Mouse (Mus musculus) spleen, adult 10 weeks (tissue): ENCODE measurements around the gene Hspa1a. TPM values are rescaled to one million over a fixed set of nuclear protein-coding genes. Genes with fewer than 3 reads are reported as not detected.

Experiments used
- polyA plus RNA-seq: library from polyadenylated mRNA; stranded (reverse); fragments of 350-450 nt; fragmentation: Illumina TruSeq; extraction: RNeasy Lipid Tissue Mini Kit (QIAGEN cat#74804); gene quantifications from one replicate; pipeline ENCODE4 v1.2.3, GENCODE M21; 2015; ENCODE audit warnings: low replicate concordance; ENCODE audit not compliant: insufficient read depth

Gene Hspa1a
- 0.52 TPM for polyA plus RNA-seq

GRCm38 (mm10) chr17:34972069-34972749, at the start of gene Hspa1a, which contains the start of gene Hspa1l:
Gene Hspa1a, minus strand, starts transcription at chr17:34972156.
Gene Hspa1l, plus strand, starts transcription at chr17:34972703.

GRCm38 (mm10) chr17:35016376-35016775, 44.4 kb upstream of the Hspa1a start, which contains the start of gene Vwa7:
Gene Vwa7, plus strand, starts transcription at chr17:35016579.

GRCm38 (mm10) chr17:35000717-35001451, 28.9 kb upstream of the Hspa1a start, which contains the start of gene Vars:
Gene Vars, plus strand, starts transcription at chr17:35000987.

DNA sequence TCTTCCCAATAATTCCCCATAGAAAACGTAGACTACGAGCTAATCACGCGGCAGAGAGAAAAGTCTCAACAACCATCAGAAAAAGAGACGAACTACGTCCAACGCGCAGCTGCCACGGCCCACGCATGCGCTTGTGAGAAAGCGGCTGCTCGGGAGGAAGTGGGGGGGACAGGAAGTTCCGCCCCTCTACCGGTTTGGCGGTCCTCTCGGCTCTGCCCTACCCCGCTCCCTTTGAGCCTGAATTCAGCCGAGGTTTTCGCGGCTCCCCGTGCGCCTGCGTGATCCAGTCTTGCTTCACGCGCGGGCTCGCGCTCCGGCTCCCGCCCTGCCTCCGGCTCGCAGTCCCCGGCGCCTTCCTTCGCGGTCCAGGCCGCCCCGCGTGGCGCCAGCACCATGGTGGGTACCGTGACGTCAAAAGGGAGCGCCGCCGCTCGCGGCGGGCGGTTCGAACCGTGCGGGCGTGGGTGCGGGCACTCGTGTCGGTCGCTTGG, 9.8 kb upstream of the Hspa1a start, which contains the start of gene Lsm2:
TSS of gene Lsm2 (plus strand) at position 173 of the 491 bp plus-strand sequence.

GRCm38 (mm10) chr17:34969822-34970221, 2.1 kb downstream of the Hspa1a start, which contains the start of gene Gm20481:
Gene Gm20481, plus strand, starts transcription at chr17:34969912.

DNA sequence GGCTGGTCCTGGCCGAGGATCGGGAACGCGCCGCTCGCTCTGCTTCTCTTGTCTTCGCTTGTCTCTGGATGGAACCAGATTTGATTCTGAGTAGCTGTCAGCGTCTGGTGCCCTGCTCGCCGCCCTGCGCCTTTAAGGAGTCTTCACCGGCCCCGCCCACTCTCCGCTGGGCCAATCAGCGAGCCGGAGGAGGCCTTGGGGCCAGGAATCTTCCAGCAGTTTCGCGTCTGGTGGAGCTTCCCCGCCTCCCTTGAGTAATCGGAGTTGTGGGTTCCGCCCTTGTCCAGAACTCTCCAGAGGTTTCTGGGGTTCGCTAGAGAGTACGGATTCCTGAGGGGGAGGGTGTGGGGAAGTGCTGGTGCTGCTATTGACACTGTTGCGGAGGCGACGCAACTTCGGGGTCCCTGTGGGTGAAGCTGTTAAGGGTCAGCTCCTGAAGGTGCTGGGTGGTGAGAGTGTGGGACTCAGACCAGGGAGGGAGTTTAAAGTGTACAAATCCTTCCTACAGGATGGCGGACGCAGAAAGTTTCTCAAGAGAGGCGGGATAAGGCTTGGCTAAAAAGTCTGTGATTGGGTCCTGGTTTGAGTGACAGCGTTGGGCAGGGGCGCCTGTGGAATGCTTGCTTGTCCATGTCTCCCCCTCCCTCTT, 12.7 kb downstream of the Hspa1a start, which contains the start of gene Hspa1b:
TSS of gene Hspa1b (minus strand) at position 109 of the 649 bp plus-strand sequence.

DNA sequence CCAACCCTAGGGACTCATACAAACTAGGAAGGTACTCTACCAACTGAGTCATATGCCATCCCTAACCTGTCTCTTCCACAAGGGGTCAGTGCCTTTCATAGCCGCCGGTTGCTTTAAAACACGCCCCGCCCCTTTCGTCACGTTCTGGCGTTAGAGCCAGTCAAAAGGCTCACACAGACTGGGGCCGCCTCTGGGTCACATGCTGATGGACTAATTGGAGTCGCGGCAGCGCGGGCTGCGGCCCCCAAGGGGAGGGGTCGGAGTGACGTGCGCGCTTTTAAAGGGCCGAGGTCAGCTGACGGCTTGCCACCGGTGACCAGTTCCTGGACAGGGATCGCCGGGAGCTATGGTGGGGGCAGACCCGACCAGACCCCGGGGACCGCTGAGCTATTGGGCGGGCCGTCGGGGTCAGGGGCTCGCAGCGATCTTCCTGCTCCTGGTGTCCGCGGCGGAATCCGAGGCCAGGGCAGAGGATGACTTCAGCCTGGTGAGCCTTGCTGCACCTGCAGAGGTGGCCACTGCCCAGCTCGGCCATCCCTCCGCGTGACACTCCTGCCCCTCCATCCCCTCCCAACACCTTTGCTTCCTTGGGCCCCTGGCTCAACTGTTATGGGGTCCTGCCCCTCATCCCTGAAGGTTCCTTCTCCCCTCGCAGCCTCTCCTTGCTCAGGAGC, 40.8 kb downstream of the Hspa1a start, which contains the start of gene Neu1:
TSS of gene Neu1 (plus strand) at position 193 of the 674 bp plus-strand sequence.

Other genes with a start within 250 kb of the Hspa1a start
- gene C4b, start 228.3 kb downstream of the Hspa1a start, polyA plus RNA-seq: 87.9 TPM
- 1.4 TPM for gene Cyp21a1, start 167.6 kb downstream of the Hspa1a start, polyA plus RNA-seq
- gene Stk19, start 135.2 kb downstream of the Hspa1a start, polyA plus RNA-seq: 32.1 TPM
- gene Dxo, start 135.1 kb downstream of the Hspa1a start, polyA plus RNA-seq: 22.4 TPM
- 31.3 TPM for gene Skiv2l, start 121.9 kb downstream of the Hspa1a start, polyA plus RNA-seq
- 16.3 TPM for gene Nelfe, start 121.8 kb downstream of the Hspa1a start, polyA plus RNA-seq
- 101 TPM for gene Cfb, start 109.6 kb downstream of the Hspa1a start, polyA plus RNA-seq
- 3.5 TPM for gene Zbtb12, start 92.7 kb downstream of the Hspa1a start, polyA plus RNA-seq
- gene Gm20547, start 90.1 kb downstream of the Hspa1a start, polyA plus RNA-seq: not detected
- gene C2, start 73.9 kb downstream of the Hspa1a start, polyA plus RNA-seq: 38.7 TPM
- 55.6 TPM for gene Ehmt2, start 73.7 kb downstream of the Hspa1a start, polyA plus RNA-seq
- not detected for gene Slc44a4, start 57.7 kb downstream of the Hspa1a start, polyA plus RNA-seq
- gene Neu1, start 40.9 kb downstream of the Hspa1a start, polyA plus RNA-seq: 21.7 TPM
- 1.2 TPM for gene Hspa1b, start 12.9 kb downstream of the Hspa1a start, polyA plus RNA-seq
- not detected for gene Gm20481, start 2.2 kb downstream of the Hspa1a start, polyA plus RNA-seq
- not detected for gene Hspa1l, start 547 bp upstream of the Hspa1a start, polyA plus RNA-seq
- 45.5 TPM for gene Lsm2, start 9.7 kb upstream of the Hspa1a start, polyA plus RNA-seq
- 100 TPM for gene Vars, start 28.8 kb upstream of the Hspa1a start, polyA plus RNA-seq
- gene Vwa7, start 44.4 kb upstream of the Hspa1a start, polyA plus RNA-seq: 0.54 TPM
- gene Sapcd1, start 55.9 kb upstream of the Hspa1a start, polyA plus RNA-seq: 2.6 TPM
- gene Msh5, start 74.6 kb upstream of the Hspa1a start, polyA plus RNA-seq: 6.1 TPM
- gene Clic1, start 77.8 kb upstream of the Hspa1a start, polyA plus RNA-seq: 228 TPM
- gene Ddah2, start 86.9 kb upstream of the Hspa1a start, polyA plus RNA-seq: 3.2 TPM
- gene Ly6g6c, start 93.2 kb upstream of the Hspa1a start, polyA plus RNA-seq: 0.26 TPM
- gene Mpig6b, start 94.0 kb upstream of the Hspa1a start, polyA plus RNA-seq: 2.5 TPM
- gene Ly6g6e, start 104.7 kb upstream of the Hspa1a start, polyA plus RNA-seq: not detected
- not detected for gene Ly6g6d, start 105.9 kb upstream of the Hspa1a start, polyA plus RNA-seq
- 0.93 TPM for gene Ly6g6f, start 113.5 kb upstream of the Hspa1a start, polyA plus RNA-seq
- gene Abhd16a, start 117.1 kb upstream of the Hspa1a start, polyA plus RNA-seq: 19.7 TPM
- gene Ly6g5c, start 136.1 kb upstream of the Hspa1a start, polyA plus RNA-seq: not detected
- 1.6 TPM for gene Ly6g5b, start 143.3 kb upstream of the Hspa1a start, polyA plus RNA-seq
- 24.2 TPM for gene Gpank1, start 149.3 kb upstream of the Hspa1a start, polyA plus RNA-seq
- gene Csnk2b, start 149.9 kb upstream of the Hspa1a start, polyA plus RNA-seq: 133 TPM
- 15.5 TPM for gene D17H6S53E, start 154.2 kb upstream of the Hspa1a start, polyA plus RNA-seq
- 0.33 TPM for gene Apom, start 159.9 kb upstream of the Hspa1a start, polyA plus RNA-seq
- gene Bag6, start 163.0 kb upstream of the Hspa1a start, polyA plus RNA-seq: 69.9 TPM
- gene Prrc2a, start 192.7 kb upstream of the Hspa1a start, polyA plus RNA-seq: 58.2 TPM
- 157 TPM for gene Aif1, start 203.9 kb upstream of the Hspa1a start, polyA plus RNA-seq
- 139 TPM for gene Lst1, start 216.3 kb upstream of the Hspa1a start, polyA plus RNA-seq
- 99.6 TPM for gene Ltb, start 222.3 kb upstream of the Hspa1a start, polyA plus RNA-seq
- gene Tnf, start 229.9 kb upstream of the Hspa1a start, polyA plus RNA-seq: 15.3 TPM
- gene Lta, start 233.2 kb upstream of the Hspa1a start, polyA plus RNA-seq: 24.3 TPM
- gene Gm16181, start 248.7 kb upstream of the Hspa1a start, polyA plus RNA-seq: 0.72 TPM